16 mouse cellular contexts compared by ENCODE assay signal in genomic region chr4:116352496-116352895, GRCm38 (mm10).
A peak's percentile ranks its signal among the peaks of the same experiment; 100 is the strongest.
DNase-seq lines count a peak whose midpoint lies in the region; ATAC-seq and TF ChIP-seq lines count a peak whose summit lies in the region.
"Had no signal": no experiment of that assay in that cellular context is flagged by ENCODE, and none has a peak within 500 bp of the region (broad histone marks: within the 10 kb centered on the region; RNA-seq: fewer than 3 reads in every experiment).

No protein-coding gene starts in this region.

- no peaks in the 10 kb centered on the region for H3K4me1 ChIP-seq in hindbrain, postnatal 0 days (ENCODE audit: insufficient read depth, low read length)
- H3K4me1 ChIP-seq in hindbrain, embryonic 13.5 days (replicated peaks), result 0 out of 2 replicates have a peak, but pooled peaks cover 4% of the 10 kb centered on the region
- H3K4me1 ChIP-seq in lung, embryonic 14.5 days (ENCODE audit: insufficient read depth), result no peaks in the 10 kb centered on the region
- H3K4me1 ChIP-seq in lung, adult 2 months (ENCODE audit: control insufficient read depth, insufficient read depth, low read length), result no peaks in the 10 kb centered on the region
- H3K4me1 ChIP-seq: embryonic facial prominence, embryonic 15.5 days; stomach, embryonic 15.5 days had no signal

- no peak overlapping the region for H3K4me3 ChIP-seq in hindbrain, postnatal 0 days (ENCODE audit: low read length)
- no peak overlapping the region for H3K4me3 ChIP-seq in hindbrain, embryonic 13.5 days
- H3K4me3 ChIP-seq in lung, embryonic 14.5 days (ENCODE audit: low read depth, low read length), result no peak overlapping the region
- H3K4me3 ChIP-seq in lung, adult 2 months (replicated peaks; ENCODE audit: extremely low read depth, low read depth, low read length), result no peak overlapping the region
- H3K4me3 ChIP-seq: embryonic facial prominence, embryonic 15.5 days; stomach, embryonic 15.5 days had no signal

- no peak overlapping the region for H3K27ac ChIP-seq in hindbrain, postnatal 0 days
- no peak overlapping the region for H3K27ac ChIP-seq in hindbrain, embryonic 13.5 days
- H3K27ac ChIP-seq in lung, embryonic 14.5 days (ENCODE audit: low read depth), result no peak overlapping the region
- H3K27ac ChIP-seq: embryonic facial prominence, embryonic 15.5 days; stomach, embryonic 15.5 days had no signal

- 67% methylated on average over 3 of the region's 3 CpGs for WGBS in hindbrain, postnatal 0 days
- WGBS in hindbrain, embryonic 13.5 days, result 81% methylated on average over 3 of the region's 3 CpGs
- 74% methylated on average over 3 of the region's 3 CpGs for WGBS in lung, embryonic 14.5 days
- WGBS in lung, adult 2 months, result 64% methylated on average over 3 of the region's 3 CpGs

- DNase-seq in hindbrain, postnatal 0 days (ENCODE audit: low spot score), result peak; percentile 6
- DNase-seq in lung, embryonic 14.5 days, result peak; percentile 44
- DNase-seq in lung, adult 2 months, result no peak
- DNase-seq in lung, postnatal 14 days, result peak; percentile 15
- DNase-seq in yolk sac, embryonic 10.5 days (ENCODE audit: low spot score), result peak; percentile 42
- DNase-seq in layer of hippocampus, adult 9-11 months, result no peak
- no peak for DNase-seq in urinary bladder, postnatal 4 days (ENCODE audit: low spot score in 2 of 2)
- DNase-seq: cerebellum, adult 9-11 months; gastrocnemius, postnatal 36 days; right cerebral cortex, adult 18-20 months; spleen, adult 18-20 months; thymus, postnatal 14 days had no signal

- no peak for ATAC-seq in hindbrain, postnatal 0 days
- no peak for ATAC-seq in hindbrain, embryonic 13.5 days (ENCODE audit: low FRiP score)
- ATAC-seq in lung, embryonic 14.5 days (ENCODE audit: insufficient read depth), result no peak

- H3K9me3 ChIP-seq in hindbrain, postnatal 0 days (ENCODE audit: low read length), result no peaks in the 10 kb centered on the region
- H3K9me3 ChIP-seq in hindbrain, embryonic 13.5 days, result no peaks in the 10 kb centered on the region
- no peaks in the 10 kb centered on the region for H3K9me3 ChIP-seq in lung, embryonic 14.5 days (ENCODE audit: low read depth, low read length)
- H3K9me3 ChIP-seq: embryonic facial prominence, embryonic 15.5 days; stomach, embryonic 15.5 days had no signal

- no peak overlapping the region for H3K9ac ChIP-seq in hindbrain, postnatal 0 days (replicated peaks; ENCODE audit: low read length)
- no peak overlapping the region for H3K9ac ChIP-seq in hindbrain, embryonic 13.5 days
- no peak overlapping the region for H3K9ac ChIP-seq in lung, embryonic 14.5 days
- H3K9ac ChIP-seq: embryonic facial prominence, embryonic 15.5 days; stomach, embryonic 15.5 days had no signal

- TF ChIP-seq CTCF in hindbrain, postnatal 0 days (IDR thresholded peaks at IDR 0.05; ENCODE audit: low read depth), result no peak
- no peak for TF ChIP-seq CTCF in lung, embryonic 14.5 days (IDR thresholded peaks at IDR 0.05; ENCODE audit: low read depth)
- TF ChIP-seq CTCF in lung, adult 2 months (IDR thresholded peaks at IDR 0.05; ENCODE audit: insufficient read depth, low read length), result no peak

- no peak overlapping the region for H3K4me2 ChIP-seq in hindbrain, postnatal 0 days (ENCODE audit: low read depth, low read length)
- H3K4me2 ChIP-seq in hindbrain, embryonic 13.5 days, result no peak overlapping the region
- H3K4me2 ChIP-seq in lung, embryonic 14.5 days, result no peak overlapping the region
- H3K4me2 ChIP-seq: embryonic facial prominence, embryonic 15.5 days; heart, embryonic 11.5 days; stomach, embryonic 15.5 days had no signal

- no peaks in the 10 kb centered on the region for H3K27me3 ChIP-seq in hindbrain, postnatal 0 days (ENCODE audit: insufficient read depth, low read length)
- no peaks in the 10 kb centered on the region for H3K27me3 ChIP-seq in hindbrain, embryonic 13.5 days
- H3K27me3 ChIP-seq in lung, embryonic 14.5 days (ENCODE audit: insufficient read depth, low read length), result no peaks in the 10 kb centered on the region
- H3K27me3 ChIP-seq: embryonic facial prominence, embryonic 15.5 days; stomach, embryonic 15.5 days had no signal

- no peak for TF ChIP-seq POLR2A in lung, adult 2 months (IDR thresholded peaks at IDR 0.05; ENCODE audit: borderline replicate concordance, extremely low read depth, low read depth, low read length)

- H3K36me3 ChIP-seq in hindbrain, postnatal 0 days (ENCODE audit: insufficient read depth, low read length), result peaks cover 3% of the 10 kb centered on the region; the same call in 1 of the 2 replicates
- H3K36me3 ChIP-seq in hindbrain, embryonic 13.5 days, result peaks cover 13% of the 10 kb centered on the region
- H3K36me3 ChIP-seq in lung, embryonic 14.5 days (ENCODE audit: insufficient read depth), result peaks cover 8% of the 10 kb centered on the region; the same call in 1 of the 2 replicates
- H3K36me3 ChIP-seq: embryonic facial prominence, embryonic 15.5 days; stomach, embryonic 15.5 days had no signal

Comparison
In these comparisons a context has a peak if more than half of its experiments do, and no peak if none do; other contexts are left out.
1. DNase-seq: peak in hindbrain, postnatal 0 days (single experiment), lung, embryonic 14.5 days (single experiment), lung, postnatal 14 days (single experiment) and yolk sac, embryonic 10.5 days (single experiment); none in lung, adult 2 months (single experiment), layer of hippocampus, adult 9-11 months (single experiment) and urinary bladder, postnatal 4 days (0 of 2).